Mouse (Mus musculus) stomach, postnatal 0 days (tissue): ENCODE measurements around the gene Col3a1.

Experiments used
- CTCF ChIP-seq: IDR thresholded peaks from 2 replicates; pipeline ENCODE4 v1.5.1; 2016; ENCODE audit warnings: antibody characterized with exemption, low read depth, mild to moderate bottlenecking, moderate library complexity
- EP300 ChIP-seq: optimal IDR thresholded peaks from 2 replicates; pipeline ENCODE3; 2016; ENCODE audit warnings: antibody characterized with exemption

DNA sequence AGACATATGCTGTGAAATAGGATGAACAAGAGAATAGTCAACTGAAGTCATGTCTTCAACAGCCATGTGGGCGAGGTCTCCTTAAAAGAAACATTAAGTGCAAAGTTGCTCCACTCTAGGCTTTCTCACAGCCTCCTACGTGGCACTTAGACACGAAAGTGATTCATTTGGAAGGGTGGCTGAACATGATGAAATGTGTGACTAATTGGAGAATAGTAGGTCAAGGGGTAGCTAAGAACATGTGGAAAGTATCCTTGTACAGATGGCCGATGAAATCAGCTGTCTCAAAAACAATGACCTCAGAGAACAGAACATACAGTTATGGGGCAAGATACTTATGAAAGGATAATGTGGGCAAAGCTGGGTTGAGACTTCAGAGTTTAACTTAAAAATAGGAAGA is 44.6 kb downstream of the Col3a1 start:
- no peak for TF ChIP-seq EP300
- no peak for TF ChIP-seq CTCF
